Mouse (Mus musculus): Measurements from ENCODE around the gene Csnk1e.

Csnk1e gene

GRCm38 (mm10) chr15:79424602-79425001 lies 30.8 kb downstream of the Csnk1e start:
- DNase-seq (ENCODE audit: low spot score in 2 of 2), result no peak

- DNase-seq (ENCODE audit: low spot score in 2 of 2), result no peak
Observed at GRCm38 (mm10) chr15:79422715-79423243, 32.6 kb downstream of the Csnk1e start.

GRCm38 (mm10) chr15:79418677-79419076 lies 36.7 kb downstream of the Csnk1e start:
- DNase-seq (ENCODE audit: low spot score in 2 of 2), result no peak

GRCm38 (mm10) chr15:79418265-79418664 lies 37.1 kb downstream of the Csnk1e start:
- DNase-seq (ENCODE audit: low spot score in 2 of 2), result no peak

- no peak for DNase-seq (ENCODE audit: low spot score in 2 of 2)
Observed at GRCm38 (mm10) chr15:79417379-79417778, 38.0 kb downstream of the Csnk1e start.

GRCm38 (mm10) chr15:79416460-79417085 lies 38.8 kb downstream of the Csnk1e start:
- no peak for DNase-seq (ENCODE audit: low spot score in 2 of 2)

GRCm38 (mm10) chr15:79414513-79414912 lies 40.9 kb downstream of the Csnk1e start:
- DNase-seq (ENCODE audit: low spot score in 2 of 2), result no peak

GRCm38 (mm10) chr15:79413802-79414201 lies 41.6 kb downstream of the Csnk1e start:
- no peak for DNase-seq (ENCODE audit: low spot score in 2 of 2)

GRCm38 (mm10) chr15:79413201-79413600 lies 42.2 kb downstream of the Csnk1e start:
- no peak for DNase-seq (ENCODE audit: low spot score in 2 of 2)

GRCm38 (mm10) chr15:79411363-79412065 lies 43.9 kb downstream of the Csnk1e start:
- DNase-seq (ENCODE audit: low spot score in 2 of 2), result no peak

- no peak for DNase-seq (ENCODE audit: low spot score in 2 of 2)
Observed at GRCm38 (mm10) chr15:79409077-79409573, 46.2 kb downstream of the Csnk1e start.

- DNase-seq (ENCODE audit: low spot score in 2 of 2), result no peak
Observed at GRCm38 (mm10) chr15:79406564-79406963, 48.8 kb downstream of the Csnk1e start.

GRCm38 (mm10) chr15:79404277-79404676 lies 51.1 kb downstream of the Csnk1e start:
- no peak for DNase-seq (ENCODE audit: low spot score in 2 of 2)

GRCm38 (mm10) chr15:79403763-79404210 lies 51.6 kb downstream of the Csnk1e start:
- DNase-seq (ENCODE audit: low spot score in 2 of 2), result peak; percentile 43 to 69

- peak; percentile 90 to 91 for DNase-seq (ENCODE audit: low spot score in 2 of 2)
Observed at GRCm38 (mm10) chr15:79402836-79403762, 52.3 kb downstream of the Csnk1e start, which contains the start of gene Tmem184b. Gene Tmem184b (minus strand): TSS chr15:79403569.

- peak in 1 of 2 experiments; percentile 46 for DNase-seq (ENCODE audit: low spot score in 2 of 2)
Observed at GRCm38 (mm10) chr15:79402176-79402575, 53.2 kb downstream of the Csnk1e start.

- DNase-seq (ENCODE audit: low spot score in 2 of 2), result peak in 1 of 2 experiments; percentile 50
Observed at GRCm38 (mm10) chr15:79400975-79401365, 54.4 kb downstream of the Csnk1e start.

- DNase-seq (ENCODE audit: low spot score in 2 of 2), result no peak
Observed at GRCm38 (mm10) chr15:79400134-79400974, 55.0 kb downstream of the Csnk1e start.

- DNase-seq (ENCODE audit: low spot score in 2 of 2), result no peak
Observed at GRCm38 (mm10) chr15:79399231-79400052, 55.9 kb downstream of the Csnk1e start.

GRCm38 (mm10) chr15:79396736-79397135 lies 58.6 kb downstream of the Csnk1e start:
- no peak for DNase-seq (ENCODE audit: low spot score in 2 of 2)
